Mouse (Mus musculus): ENCODE results near the gene Tigd3. TPM values are rescaled to one million over a fixed set of nuclear protein-coding genes. Genes with fewer than 3 reads are reported as not detected.

The Tigd3 gene
- polyA plus RNA-seq, 1 experiment: 0.52 TPM

DNA sequence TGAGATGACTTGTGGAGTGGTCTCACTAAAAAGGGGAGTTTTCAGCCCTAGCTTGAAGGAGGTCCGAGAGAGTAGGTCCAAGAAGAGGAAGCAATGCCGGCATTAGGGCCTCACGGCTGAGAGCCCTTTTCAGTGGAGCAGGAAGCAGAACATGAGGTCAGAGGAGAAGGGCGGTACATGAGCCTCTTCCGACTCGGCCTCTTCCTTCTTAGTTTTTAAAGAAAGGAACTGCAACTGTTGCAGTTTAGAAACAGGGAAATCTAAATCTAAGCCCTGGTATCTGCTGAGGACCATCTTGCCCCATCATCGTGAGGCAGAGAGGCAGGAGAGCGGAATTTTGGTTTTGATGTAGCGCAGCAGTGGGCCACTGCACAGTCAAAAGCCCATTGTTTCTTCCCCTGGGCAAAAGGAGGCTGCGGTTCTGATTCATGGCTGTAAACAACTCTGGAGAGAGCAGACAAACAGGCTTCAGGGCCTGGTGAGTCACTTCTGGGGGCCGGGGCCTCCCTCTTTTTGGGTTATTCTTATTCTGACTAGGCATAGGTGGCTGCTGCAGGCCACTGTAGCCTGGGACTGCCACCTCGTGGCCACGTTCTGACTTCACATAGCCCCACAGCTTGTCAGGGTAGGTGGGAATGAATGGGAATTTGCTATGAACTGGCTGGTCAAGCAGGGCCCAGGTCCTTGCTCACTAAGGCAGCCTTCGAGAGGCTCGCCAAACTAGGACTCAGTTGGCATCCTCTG lies 16.2 kb downstream of the Tigd3 start, which contains the start of gene Slc25a45:
Gene Slc25a45, plus strand, starts transcription at position 191 of the 744 bp plus-strand sequence.
- DNase-seq: peak; percentile 84
- WGBS: 16% methylated on average over 15 of the region's 15 CpGs
- Histone ChIP-seq H3K27me3 (replicated peaks; ENCODE audit: control insufficient read depth, insufficient read depth, low read length) (no peaks in the 10 kb centered on the region), H3K36me3 (ENCODE audit: control insufficient read depth, insufficient read depth, low read length) (no peaks in the 10 kb centered on the region), H3K4me1 (ENCODE audit: control insufficient read depth, insufficient read depth, low read length) (peaks cover 39% of the 10 kb centered on the region), H3K4me3 (ENCODE audit: insufficient read depth, low read depth, low read length) (peak within 1 kb of the TSS; percentile 39), H3K27ac (ENCODE audit: insufficient read depth, low read depth, low read length) (peak within 1 kb of the TSS; percentile 88)
- TF ChIP-seq POLR2A (IDR thresholded peaks at IDR 0.05; ENCODE audit: low read depth, low read length): no peak
- peak; percentile 76 for TF ChIP-seq CTCF (conservative IDR thresholded peaks at IDR 0.05; ENCODE audit: insufficient read depth, insufficient read length, low read depth, low read length)

DNA sequence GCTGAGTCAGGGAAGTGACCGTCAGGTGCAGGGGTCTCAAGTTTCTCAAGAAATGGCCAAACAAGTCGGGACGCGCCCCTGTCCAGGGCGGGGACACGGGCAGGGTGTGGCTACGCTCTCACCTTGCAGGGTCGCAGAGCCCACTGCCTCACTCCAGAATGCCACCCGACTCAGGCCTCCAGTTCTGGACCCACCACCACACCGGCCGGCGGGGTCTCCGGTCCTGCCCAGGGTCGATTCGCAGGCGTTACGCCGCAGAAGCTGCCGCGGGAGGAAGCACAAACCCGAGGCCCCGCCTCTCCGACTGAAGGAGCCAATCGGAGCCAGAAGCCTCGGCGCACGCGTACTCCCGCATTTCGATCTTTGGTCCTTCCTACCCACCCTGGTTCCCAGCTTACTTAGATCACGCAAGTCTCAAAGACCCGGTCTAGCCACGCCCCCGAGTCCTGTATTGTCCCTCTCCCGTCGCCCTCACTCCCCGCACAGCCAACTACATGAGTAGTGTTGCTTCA lies 18.9 kb downstream of the Tigd3 start, which contains the start of gene Frmd8:
Gene Frmd8, minus strand, starts transcription at position 306 of the 512 bp plus-strand sequence.
- Histone ChIP-seq H3K36me3 (ENCODE audit: control insufficient read depth, insufficient read depth, low read length) (no peaks in the 10 kb centered on the region), H3K27ac (ENCODE audit: insufficient read depth, low read depth, low read length) (peak within 1 kb of the TSS; percentile 65), H3K4me3 (ENCODE audit: insufficient read depth, low read depth, low read length) (peak within 1 kb of the TSS; percentile 92), H3K27me3 (replicated peaks; ENCODE audit: control insufficient read depth, insufficient read depth, low read length) (no peaks in the 10 kb centered on the region), H3K4me1 (ENCODE audit: control insufficient read depth, insufficient read depth, low read length) (peaks cover 29% of the 10 kb centered on the region)
- WGBS: under 1% methylated on average over 37 of the region's 37 CpGs
- peak; percentile 97 for DNase-seq
- TF ChIP-seq CTCF (conservative IDR thresholded peaks at IDR 0.05; ENCODE audit: insufficient read depth, insufficient read length, low read depth, low read length) (no peak), POLR2A (IDR thresholded peaks at IDR 0.05; ENCODE audit: low read depth, low read length) (peak; percentile 55)

DNA sequence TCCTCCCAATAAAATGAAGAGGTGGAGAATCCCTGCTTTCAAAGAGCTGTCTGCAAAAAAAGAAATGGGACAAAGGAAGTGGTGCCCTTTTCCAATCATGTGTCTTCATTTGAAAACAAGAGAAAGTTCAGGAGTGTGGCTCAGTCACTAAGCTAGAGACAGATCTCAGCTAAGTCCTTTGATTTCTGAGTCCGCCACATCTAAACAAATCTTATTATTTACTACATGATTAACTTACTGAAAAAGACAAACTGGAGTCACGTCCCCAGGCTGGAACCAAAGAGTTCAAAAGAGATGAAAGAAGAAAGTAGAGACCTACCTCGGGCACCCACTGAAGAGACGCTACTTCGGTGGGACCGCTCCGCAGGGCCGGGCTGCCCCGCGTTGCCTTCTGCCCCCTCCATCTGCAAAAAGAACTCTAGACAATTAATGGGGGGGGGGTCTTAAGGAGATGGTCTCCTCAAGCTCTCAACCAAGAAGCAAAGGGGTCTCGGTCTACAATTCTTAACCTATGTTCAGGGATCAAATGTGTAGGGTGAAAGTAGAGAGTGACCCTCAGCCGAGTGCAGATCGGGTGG lies 19.5 kb downstream of the Tigd3 start:
- H3K4me1 ChIP-seq (ENCODE audit: control insufficient read depth, insufficient read depth, low read length): peaks cover 23% of the 10 kb centered on the region

GRCm38 (mm10) chr19:5872931-5873556 lies 20.9 kb downstream of the Tigd3 start:
- Histone ChIP-seq H3K27me3 (replicated peaks; ENCODE audit: control insufficient read depth, insufficient read depth, low read length) (no peaks in the 10 kb centered on the region), H3K4me3 (ENCODE audit: insufficient read depth, low read depth, low read length) (no peak overlapping the region), H3K4me1 (ENCODE audit: control insufficient read depth, insufficient read depth, low read length) (peaks cover 17% of the 10 kb centered on the region; the same call in 1 of the 2 replicates), H3K36me3 (ENCODE audit: control insufficient read depth, insufficient read depth, low read length) (no peaks in the 10 kb centered on the region), H3K27ac (ENCODE audit: insufficient read depth, low read depth, low read length) (no peak overlapping the region)
- TF ChIP-seq POLR2A (IDR thresholded peaks at IDR 0.05; ENCODE audit: low read depth, low read length) (no peak), CTCF (conservative IDR thresholded peaks at IDR 0.05; ENCODE audit: insufficient read depth, insufficient read length, low read depth, low read length) (no peak)
- DNase-seq: no peak
- 80% methylated on average over 19 of the region's 19 CpGs for WGBS

More for the DNA sequence above, 19.5 kb downstream of the Tigd3 start:
- Histone ChIP-seq H3K36me3 (ENCODE audit: control insufficient read depth, insufficient read depth, low read length) (no peaks in the 10 kb centered on the region), H3K27ac (ENCODE audit: insufficient read depth, low read depth, low read length) (peak overlapping the region; percentile 65), H3K4me3 (ENCODE audit: insufficient read depth, low read depth, low read length) (peak overlapping the region; percentile 92), H3K27me3 (replicated peaks; ENCODE audit: control insufficient read depth, insufficient read depth, low read length) (no peaks in the 10 kb centered on the region)
- no peak for DNase-seq
- TF ChIP-seq CTCF (conservative IDR thresholded peaks at IDR 0.05; ENCODE audit: insufficient read depth, insufficient read length, low read depth, low read length): no peak
- no peak for TF ChIP-seq POLR2A (IDR thresholded peaks at IDR 0.05; ENCODE audit: low read depth, low read length)
- whole genome bisulfite sequencing: 3% methylated on average over 13 of the region's 13 CpGs

DNA sequence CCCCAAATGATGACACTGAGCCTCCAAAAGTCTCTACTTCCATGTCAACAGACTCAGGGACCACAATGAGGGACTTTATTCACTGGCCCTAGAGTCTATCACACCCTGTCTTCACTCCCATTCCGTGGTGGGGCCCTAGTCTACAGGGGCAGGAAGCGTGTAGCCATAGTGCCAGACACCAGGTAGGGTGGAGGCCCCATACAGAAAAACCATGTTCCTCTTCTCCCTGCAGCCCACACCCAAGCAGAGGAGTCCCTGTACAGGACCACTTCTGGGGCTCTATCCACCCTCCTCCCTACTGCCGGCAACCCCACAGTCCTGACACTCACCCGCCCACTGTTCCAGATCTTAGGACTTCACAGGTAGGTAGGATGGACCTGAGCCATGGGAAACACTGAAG lies 21.4 kb downstream of the Tigd3 start:
- Histone ChIP-seq H3K4me1 (ENCODE audit: control insufficient read depth, insufficient read depth, low read length) (peaks cover 16% of the 10 kb centered on the region; the same call in 1 of the 2 replicates), H3K36me3 (ENCODE audit: control insufficient read depth, insufficient read depth, low read length) (no peaks in the 10 kb centered on the region), H3K27ac (ENCODE audit: insufficient read depth, low read depth, low read length) (no peak overlapping the region), H3K4me3 (ENCODE audit: insufficient read depth, low read depth, low read length) (no peak overlapping the region), H3K27me3 (replicated peaks; ENCODE audit: control insufficient read depth, insufficient read depth, low read length) (no peaks in the 10 kb centered on the region)
- no peak for TF ChIP-seq POLR2A (IDR thresholded peaks at IDR 0.05; ENCODE audit: low read depth, low read length)
- TF ChIP-seq CTCF (conservative IDR thresholded peaks at IDR 0.05; ENCODE audit: insufficient read depth, insufficient read length, low read depth, low read length): no peak
- WGBS: 81% methylated on average over 4 of the region's 4 CpGs
- DNase-seq: no peak

GRCm38 (mm10) chr19:5871683-5872082 lies 22.3 kb downstream of the Tigd3 start:
- peak overlapping the region; percentile 14; the same call in 1 of the 2 replicates for H3K27ac ChIP-seq (ENCODE audit: insufficient read depth, low read depth, low read length)
- WGBS: 52% methylated on average over 6 of the region's 6 CpGs

More at GRCm38 (mm10) chr19:5871683-5872082, 22.3 kb downstream of the Tigd3 start:
- Histone ChIP-seq H3K27me3 (replicated peaks; ENCODE audit: control insufficient read depth, insufficient read depth, low read length) (no peaks in the 10 kb centered on the region), H3K36me3 (ENCODE audit: control insufficient read depth, insufficient read depth, low read length) (no peaks in the 10 kb centered on the region), H3K4me1 (ENCODE audit: control insufficient read depth, insufficient read depth, low read length) (peaks cover 9% of the 10 kb centered on the region; the same call in 1 of the 2 replicates), H3K4me3 (ENCODE audit: insufficient read depth, low read depth, low read length) (no peak overlapping the region)
- DNase-seq: no peak
- TF ChIP-seq CTCF (conservative IDR thresholded peaks at IDR 0.05; ENCODE audit: insufficient read depth, insufficient read length, low read depth, low read length) (no peak), POLR2A (IDR thresholded peaks at IDR 0.05; ENCODE audit: low read depth, low read length) (no peak)
